23 mouse cellular contexts compared by ENCODE assay signal in the genomic region with DNA sequence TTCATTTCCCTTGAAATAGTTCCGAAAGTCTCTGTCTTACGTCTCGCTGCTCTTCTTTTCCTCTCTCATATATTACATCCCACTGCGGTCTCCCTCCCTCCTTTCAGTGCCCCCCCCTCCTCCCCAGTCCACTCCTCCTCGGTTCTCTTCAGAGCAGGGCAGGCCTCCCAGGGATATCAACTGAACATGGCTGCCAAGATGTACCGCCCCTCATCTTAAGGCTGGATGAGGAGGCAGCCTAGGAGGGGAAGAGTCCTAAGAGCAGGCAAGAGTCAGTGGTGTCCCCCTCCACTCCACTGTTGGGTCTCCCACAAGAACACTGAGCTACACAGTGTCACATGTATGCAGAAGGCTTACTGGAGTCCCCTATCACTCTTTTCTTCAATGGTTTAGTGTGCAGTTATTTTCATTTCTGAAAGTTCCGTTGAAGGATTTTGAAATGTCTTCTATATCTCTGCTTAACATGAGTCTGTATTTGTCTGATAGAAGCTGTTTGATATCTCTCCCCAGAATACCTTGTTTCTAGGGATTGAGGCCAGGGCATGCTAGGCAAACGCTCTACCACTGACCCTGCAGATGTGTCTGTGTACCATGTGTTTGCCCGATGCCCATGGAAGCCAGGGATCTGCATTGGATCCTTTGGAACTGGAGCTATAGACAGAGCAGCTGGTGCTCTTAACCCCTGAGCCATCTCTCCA. TPM values are rescaled to one million over a fixed set of nuclear protein-coding genes. Genes with fewer than 3 reads are reported as not detected.
"Had no signal": no experiment of that assay in that cellular context is flagged by ENCODE, and none has a peak within 500 bp of the region (broad histone marks: within the 10 kb centered on the region; RNA-seq: fewer than 3 reads in every experiment).

No protein-coding gene starts in this region.

- H3K4me1 ChIP-seq: intestine, embryonic 15.5 days; limb, embryonic 12.5 days; limb, embryonic 15.5 days; megakaryocyte, embryonic 14.5 days; stomach, embryonic 15.5 days had no signal

- H3K27me3 ChIP-seq: intestine, embryonic 15.5 days; limb, embryonic 12.5 days; limb, embryonic 15.5 days; stomach, embryonic 15.5 days had no signal

- DNase-seq: kidney, adult 18-20 months; kidney, adult 9 months; kidney, postnatal 25 days; layer of hippocampus, adult 9-11 months; layer of hippocampus, postnatal 36 days; left cerebral cortex, postnatal 4 days; lung, embryonic 14.5 days; midbrain, embryonic 14.5 days; right cerebral cortex, adult 18-20 months; right cerebral cortex, postnatal 25 days; spleen, adult 18-20 months; thymus, postnatal 36 days had no signal

- H3K9ac ChIP-seq: intestine, embryonic 15.5 days; limb, embryonic 12.5 days; limb, embryonic 15.5 days; lung, embryonic 14.5 days; stomach, embryonic 15.5 days had no signal

- H3K9me3 ChIP-seq: intestine, embryonic 15.5 days; limb, embryonic 12.5 days; limb, embryonic 15.5 days; megakaryocyte, embryonic 14.5 days; stomach, embryonic 15.5 days had no signal

- ATAC-seq: intestine, embryonic 15.5 days; lung, postnatal 0 days had no signal

- H3K27ac ChIP-seq: intestine, embryonic 15.5 days; kidney, postnatal 0 days; layer of hippocampus, adult 2 months; left cerebral cortex, adult 2 months; limb, embryonic 12.5 days; limb, embryonic 15.5 days; macrophage; stomach, embryonic 15.5 days had no signal

- H3K4me3 ChIP-seq: intestine, embryonic 15.5 days; layer of hippocampus, adult 2 months; left cerebral cortex, adult 2 months; limb, embryonic 12.5 days; limb, embryonic 15.5 days; megakaryocyte, embryonic 14.5 days; stomach, embryonic 15.5 days had no signal

- H3K4me2 ChIP-seq: intestine, embryonic 15.5 days; limb, embryonic 12.5 days; limb, embryonic 15.5 days; lung, embryonic 14.5 days; midbrain, embryonic 11.5 days; stomach, embryonic 15.5 days had no signal

RNA-seq across cellular contexts. Expression of gene Kcnh3, which starts 40.3 kb away (rescaled TPM):
- polyA plus RNA-seq: macrophage had no signal
